Mouse (Mus musculus) olfactory bulb, adult 2 months (tissue): ENCODE data around the gene Zmynd8. TPM values are rescaled to one million over a fixed set of nuclear protein-coding genes. Genes with fewer than 3 reads are reported as not detected.

Experiments used
- H3K27ac ChIP-seq: fragments of 200-500 bp; 2 replicates; pipeline ENCODE4 v1.5.1; 2012; ENCODE audit warnings: low read depth, low read length; ENCODE audit not compliant: insufficient read depth
- H3K4me1 ChIP-seq: fragments of 200-500 bp; 2 replicates; pipeline ENCODE4 v1.6.1; 2012; ENCODE audit warnings: low read length; ENCODE audit not compliant: control insufficient read depth, insufficient read depth
- H3K4me3 ChIP-seq: fragments of 200-500 bp; 2 replicates; pipeline ENCODE4 v1.5.1; 2012; ENCODE audit warnings: mild to moderate bottlenecking, low read depth, low read length, moderate library complexity; ENCODE audit not compliant: insufficient read depth
- CTCF ChIP-seq: fragments of 200-500 bp; IDR thresholded peaks from 2 replicates; pipeline ENCODE4 v1.5.1; 2012; ENCODE audit warnings: low read depth, mild to moderate bottlenecking, low read length, moderate library complexity; ENCODE audit not compliant: insufficient read depth
- POLR2A ChIP-seq: fragments of 200-500 bp; IDR thresholded peaks from 2 replicates; pipeline ENCODE4 v1.6.1; 2012; ENCODE audit warnings: mild to moderate bottlenecking, low read depth, low read length, moderate library complexity; ENCODE audit not compliant: insufficient read depth
- WGBS: fragments of 180-500 bp; shearing (Covaris S2); methylation state at CpG from one replicate; pipeline ENCODE4 v1.1.7; 2018; 5-methylcytosine and 5-hydroxymethylcytosine counted together
- polyA plus RNA-seq: library from polyadenylated mRNA; stranded (reverse); fragments of >200 nt; gene quantifications from 2 replicates; pipeline ENCODE4 v1.2.4, GENCODE M21; 2012; ENCODE audit warnings: low replicate concordance; ENCODE audit not compliant: missing spikeins, insufficient read depth, insufficient read length

Zmynd8 gene
- polyA plus RNA-seq, 1 experiment = 440 TPM

GRCm38 (mm10) chr2:165858453-165859384 is 40.1 kb downstream of the Zmynd8 start:
- Histone ChIP-seq H3K27ac (peak overlapping the region; percentile 99), H3K4me1 (peaks cover 77% of the 10 kb centered on the region), H3K4me3 (no peak overlapping the region)
- no peak for TF ChIP-seq POLR2A
- WGBS = 5% methylated on average over 12 of the region's 12 CpGs

GRCm38 (mm10) chr2:165857841-165858426 is 40.9 kb downstream of the Zmynd8 start:
- peak overlapping the region; percentile 10; the same call in 1 of the 2 replicates for H3K4me3 ChIP-seq
- H3K4me1 ChIP-seq = peaks cover 79% of the 10 kb centered on the region

GRCm38 (mm10) chr2:165857395-165857831 is 41.4 kb downstream of the Zmynd8 start:
- Histone ChIP-seq H3K4me3 (0 out of 2 replicates have a peak overlapping the region, but pooled peaks have one; percentile 10), H3K4me1 (peaks cover 84% of the 10 kb centered on the region), H3K27ac (peak overlapping the region; percentile 99)
- WGBS = 13% methylated on average over 4 of the region's 4 CpGs
- TF ChIP-seq CTCF (no peak), POLR2A (no peak)

More at GRCm38 (mm10) chr2:165857841-165858426, 40.9 kb downstream of the Zmynd8 start:
- 4% methylated on average over 22 of the region's 22 CpGs for WGBS
- peak overlapping the region; percentile 99 for H3K27ac ChIP-seq
- TF ChIP-seq POLR2A (no peak), CTCF (no peak)

GRCm38 (mm10) chr2:165856611-165857200 is 42.1 kb downstream of the Zmynd8 start:
- TF ChIP-seq CTCF = no peak
- no peak for TF ChIP-seq POLR2A
- H3K4me1 ChIP-seq = peaks cover 84% of the 10 kb centered on the region

GRCm38 (mm10) chr2:165855641-165856301 is 43.0 kb downstream of the Zmynd8 start:
- 18% methylated on average over 6 of the region's 6 CpGs for WGBS
- no peak for TF ChIP-seq POLR2A
- TF ChIP-seq CTCF = no peak
- Histone ChIP-seq H3K4me3 (no peak overlapping the region), H3K4me1 (peaks cover 79% of the 10 kb centered on the region), H3K27ac (peak overlapping the region; percentile 99)

More at GRCm38 (mm10) chr2:165856611-165857200, 42.1 kb downstream of the Zmynd8 start:
- Histone ChIP-seq H3K4me3 (no peak overlapping the region), H3K27ac (peak overlapping the region; percentile 99)
- 55% methylated on average over 7 of the region's 7 CpGs for WGBS

GRCm38 (mm10) chr2:165854207-165854968 is 44.4 kb downstream of the Zmynd8 start:
- Histone ChIP-seq H3K4me1 (peaks cover 71% of the 10 kb centered on the region), H3K27ac (peak overlapping the region; percentile 99; the same call in 1 of the 2 replicates), H3K4me3 (no peak overlapping the region)
- TF ChIP-seq POLR2A = no peak
- TF ChIP-seq CTCF = no peak
- WGBS = 56% methylated on average over 16 of the region's 16 CpGs

- Histone ChIP-seq H3K27ac (peak overlapping the region; percentile 0; the same call in 1 of the 2 replicates), H3K4me1 (peaks cover 68% of the 10 kb centered on the region), H3K4me3 (no peak overlapping the region)
- TF ChIP-seq CTCF = no peak
- TF ChIP-seq POLR2A = no peak
- 85% methylated on average over 9 of the region's 9 CpGs for WGBS
Measured at GRCm38 (mm10) chr2:165852896-165853633, 45.8 kb downstream of the Zmynd8 start.

GRCm38 (mm10) chr2:165852453-165852852 is 46.4 kb downstream of the Zmynd8 start:
- H3K4me3 ChIP-seq = no peak overlapping the region
- H3K27ac ChIP-seq = peak overlapping the region; percentile 0; the same call in 1 of the 2 replicates
- H3K4me1 ChIP-seq = peaks cover 64% of the 10 kb centered on the region
- 76% methylated on average over 11 of the region's 11 CpGs for WGBS
- TF ChIP-seq POLR2A (no peak), CTCF (no peak)
